Mouse (Mus musculus): ENCODE results near the gene Atxn7.
"Not testable (repeated sequence)": the region's sequence is repeated elsewhere in the genome, so short reads cannot be mapped to it uniquely, and the experiment has no call there.

Gene Atxn7

DNA sequence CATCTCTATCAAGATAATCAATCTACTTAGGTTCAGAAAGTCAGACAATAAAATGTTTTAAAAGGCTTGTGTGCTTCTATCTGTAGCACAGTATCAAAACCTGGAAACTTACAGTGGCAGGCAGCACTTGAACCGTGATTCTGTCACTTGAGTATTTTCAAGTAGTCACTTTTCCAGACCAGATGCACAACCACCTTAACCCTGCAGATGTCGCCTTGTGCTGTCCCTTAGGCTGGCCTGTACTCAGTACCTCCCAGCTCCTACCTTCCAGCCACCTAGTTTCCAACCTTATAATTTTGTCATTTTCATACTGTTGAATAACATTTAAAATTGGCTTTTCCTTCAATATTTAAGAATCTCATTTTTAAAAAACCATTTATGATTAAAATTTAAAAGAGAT lies 20.9 kb downstream of the Atxn7 start:
- DNase-seq (ENCODE audit: low read depth, low spot score): peak; percentile 39

DNA sequence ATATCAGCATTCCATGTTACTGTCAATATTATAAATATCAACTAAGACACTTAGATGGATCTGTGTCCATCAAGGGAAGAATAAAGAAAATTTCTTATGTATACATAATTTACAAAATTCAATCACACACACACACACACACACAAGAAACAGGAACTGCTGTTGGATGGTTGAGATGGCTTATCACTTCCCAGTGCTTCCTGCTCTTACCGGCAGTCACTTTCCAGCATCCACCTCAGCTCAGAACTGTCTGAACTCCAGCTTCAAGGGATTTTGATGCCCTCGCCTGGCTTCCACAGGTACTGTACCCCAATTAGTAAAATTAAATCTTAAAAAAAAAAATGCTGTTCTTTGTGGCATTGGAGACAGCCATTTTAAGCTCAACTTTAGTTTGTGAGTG lies 27.2 kb downstream of the Atxn7 start:
- no peak for DNase-seq (ENCODE audit: low read depth, low spot score)

DNA sequence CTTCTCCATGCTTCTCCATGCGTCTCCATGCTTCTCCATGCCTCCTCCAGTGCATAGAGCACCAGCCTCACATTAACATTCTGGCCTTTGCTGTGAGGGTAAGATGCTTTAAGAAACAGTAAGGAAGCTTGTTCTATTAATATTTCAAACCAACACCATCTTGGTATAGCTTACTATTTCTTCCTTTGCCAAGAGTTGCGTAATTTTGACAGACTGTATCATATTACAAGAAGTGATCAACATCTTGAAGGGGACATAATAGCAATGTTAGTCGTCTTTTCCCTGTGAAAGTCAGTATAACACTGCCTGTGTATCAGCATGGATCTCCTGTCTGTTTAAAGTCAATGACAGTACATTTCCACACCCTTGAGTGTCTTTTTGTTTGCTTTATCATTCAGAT lies 29.5 kb downstream of the Atxn7 start:
- DNase-seq (ENCODE audit: low read depth, low spot score): no peak

DNA sequence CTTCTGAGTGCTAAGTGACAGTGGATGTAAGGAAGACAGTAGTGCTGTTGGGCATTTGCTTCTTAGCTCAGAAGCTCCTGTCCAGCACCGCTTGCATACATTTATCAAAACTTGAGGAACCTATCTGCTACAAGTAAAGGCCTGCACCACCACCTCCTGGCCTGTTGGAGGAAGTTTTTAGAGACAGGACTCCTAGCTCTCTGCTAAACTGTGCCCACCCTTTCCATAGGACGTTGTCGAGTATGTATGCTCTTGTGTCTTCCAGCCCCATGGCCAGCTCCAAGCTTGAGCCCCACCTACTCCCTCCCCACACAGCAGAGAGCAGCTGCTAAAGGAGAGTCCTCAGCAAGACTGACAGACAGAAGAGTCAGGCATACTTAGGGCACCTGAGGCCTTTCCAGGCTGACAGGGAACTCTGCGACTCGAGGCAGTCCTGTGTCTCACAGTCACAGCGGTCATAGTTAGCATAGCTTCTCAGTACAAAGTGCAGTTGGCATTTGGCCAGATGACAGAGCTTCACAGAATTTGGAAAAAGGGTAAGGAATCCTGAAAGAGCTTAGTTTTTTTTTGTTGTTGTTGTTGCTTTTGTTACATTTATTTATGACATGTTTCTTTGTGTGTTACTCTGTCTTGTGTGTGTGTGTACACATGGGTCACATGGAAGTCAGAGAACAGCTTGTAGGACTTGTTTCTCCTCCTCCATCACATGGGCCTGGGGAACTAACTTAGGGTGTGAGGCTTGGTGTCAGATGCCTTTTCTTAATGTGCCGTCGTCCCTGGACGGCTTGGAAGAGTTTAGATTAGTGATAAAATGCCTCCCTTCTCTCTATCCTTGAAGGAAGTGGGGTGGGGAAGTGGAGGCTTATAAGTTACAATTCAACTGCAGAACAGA lies 34.2 kb downstream of the Atxn7 start:
- peak; percentile 24 for DNase-seq (ENCODE audit: low read depth, low spot score)

DNA sequence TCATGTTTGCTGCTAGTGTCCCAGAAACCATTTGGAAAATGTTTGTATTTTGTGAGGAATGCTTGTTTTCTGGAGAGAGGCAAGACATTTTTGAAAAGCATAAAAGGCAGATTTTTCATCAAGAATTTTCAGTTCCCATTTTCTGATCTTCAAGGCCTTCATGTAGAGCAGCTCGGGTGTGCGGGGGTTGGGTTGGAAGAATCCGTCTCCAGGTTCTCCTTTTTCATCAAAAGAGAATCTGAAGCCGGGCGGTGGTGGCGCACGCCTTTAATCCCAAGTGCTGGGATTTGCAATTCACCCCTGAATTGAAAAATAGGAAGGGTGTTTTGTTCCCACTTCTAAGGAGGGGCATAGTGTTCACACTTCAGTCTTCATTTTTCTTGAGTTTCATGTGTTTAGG lies 41.5 kb downstream of the Atxn7 start:
- DNase-seq (ENCODE audit: low read depth, low spot score): peak; percentile 32

DNA sequence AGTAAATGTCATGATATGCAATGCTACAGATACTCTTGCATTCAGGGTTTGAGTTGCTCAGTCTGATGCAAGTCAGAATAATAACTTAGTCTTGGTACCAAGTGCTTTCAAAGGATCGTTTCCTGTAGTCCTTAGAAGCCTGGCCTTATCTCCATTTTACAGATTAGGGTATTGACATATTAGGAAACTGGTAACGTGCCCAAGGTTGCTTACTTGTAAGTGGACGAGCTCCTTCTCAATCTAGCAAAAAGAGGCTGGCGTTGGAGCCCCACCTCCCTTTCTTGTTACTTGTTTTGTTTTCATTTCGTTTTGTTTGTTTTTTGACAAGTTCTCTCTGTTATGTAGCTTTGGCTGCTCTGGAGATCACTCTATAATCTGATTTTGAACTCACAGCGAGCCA lies 48.5 kb downstream of the Atxn7 start:
- no peak for DNase-seq (ENCODE audit: low read depth, low spot score)

DNA sequence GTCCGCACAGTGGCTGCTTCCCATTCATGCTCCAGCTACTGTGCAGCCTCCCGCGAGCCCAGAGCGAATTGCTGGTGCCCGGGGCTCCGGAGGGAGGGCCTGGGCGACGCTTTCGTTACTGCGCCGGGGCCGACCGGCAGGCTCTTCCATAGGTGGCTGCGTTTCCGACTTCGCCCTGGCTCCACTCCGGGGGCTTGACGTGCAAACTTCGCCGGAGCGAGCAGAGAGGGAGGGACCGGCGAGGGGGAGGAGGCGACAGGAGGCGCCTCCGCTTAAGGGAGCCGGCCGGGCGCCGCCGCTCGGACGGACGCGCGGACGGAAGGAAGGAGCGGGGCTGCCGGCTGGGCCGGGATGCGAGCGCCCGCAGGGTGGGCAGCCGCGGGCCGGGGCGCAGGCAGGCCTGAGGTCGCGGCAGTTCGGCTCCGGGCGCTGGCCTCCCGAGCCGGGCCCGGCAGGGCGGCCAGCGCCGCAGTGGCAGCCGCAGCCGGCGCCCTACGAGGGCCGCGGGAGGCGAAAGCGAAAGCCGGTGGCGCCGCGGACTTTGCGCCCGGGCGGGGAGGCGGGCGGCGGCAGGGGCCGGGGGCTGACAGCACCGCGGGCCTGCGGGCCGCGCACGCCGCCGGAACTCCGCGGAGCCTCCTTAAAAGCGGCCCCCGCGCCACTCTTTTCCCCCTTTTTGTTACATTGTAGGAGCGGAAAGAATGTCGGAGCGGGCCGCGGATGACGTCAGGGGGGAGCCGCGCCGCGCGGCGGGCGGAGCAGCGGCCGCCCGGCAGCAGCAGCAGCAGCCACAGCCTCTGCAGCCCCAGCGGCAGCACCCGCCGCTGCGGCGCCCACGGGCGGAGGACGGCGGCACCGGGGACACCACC lies 51.4 kb downstream of the Atxn7 start:
- DNase-seq (ENCODE audit: low read depth, low spot score): peak; percentile 84

DNA sequence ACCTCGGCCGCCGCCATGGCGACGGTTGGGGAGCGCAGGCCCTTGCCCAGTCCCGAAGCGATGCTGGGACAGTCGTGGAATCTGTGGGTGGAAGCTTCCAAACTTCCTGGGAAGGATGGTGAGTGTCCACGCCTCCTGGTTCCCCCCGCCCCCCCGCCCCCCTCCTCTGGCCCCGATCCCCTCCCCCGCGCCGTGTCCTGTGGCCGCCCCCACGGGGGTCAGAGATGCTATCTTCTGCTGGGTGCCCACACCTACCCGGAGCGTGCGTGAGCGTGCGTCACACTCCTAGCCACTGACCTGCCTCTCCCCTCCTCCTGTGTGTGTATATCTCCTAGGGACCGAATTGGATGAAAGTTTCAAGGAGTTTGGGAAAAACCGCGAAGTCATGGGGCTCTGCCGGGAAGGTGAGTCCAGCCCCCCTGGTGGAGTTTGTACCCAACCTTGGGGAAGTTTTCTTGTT lies 52.0 kb downstream of the Atxn7 start:
- DNase-seq (ENCODE audit: low read depth, low spot score): peak; percentile 48

DNA sequence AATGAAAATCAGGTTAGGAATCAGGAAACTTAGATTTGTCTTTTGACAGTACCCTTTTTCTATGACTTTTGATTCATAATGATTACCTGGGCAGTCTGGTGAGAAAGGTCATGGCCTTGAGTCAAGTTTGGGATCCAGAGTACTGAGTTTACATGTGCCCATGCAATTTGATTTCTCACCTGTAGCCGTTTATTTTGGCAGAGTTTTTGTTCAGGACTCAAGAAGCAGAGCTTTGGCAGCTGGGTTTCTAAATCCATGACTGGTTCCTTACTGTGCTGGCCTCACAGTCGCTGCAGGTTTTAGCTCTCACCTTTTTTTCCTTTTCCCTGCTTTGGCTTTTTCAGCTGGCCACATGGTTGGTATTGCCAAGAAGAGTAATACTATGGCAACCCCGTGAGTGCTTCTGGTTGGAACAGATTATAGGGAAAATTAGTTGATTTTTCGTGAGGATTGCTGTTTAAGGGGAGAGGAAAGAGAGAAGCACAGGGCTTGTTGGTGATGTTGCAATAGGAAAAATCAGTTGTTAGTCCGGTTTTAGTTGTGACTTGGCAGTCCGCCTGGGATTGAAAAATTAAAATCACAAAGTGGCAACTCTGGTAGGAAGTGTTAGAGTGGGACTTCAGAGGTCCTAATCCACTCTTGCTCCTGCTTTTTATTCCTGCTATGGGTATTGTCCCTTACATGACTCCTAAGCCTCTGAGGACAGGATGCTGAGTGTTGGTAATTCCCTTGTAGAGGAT lies 53.6 kb downstream of the Atxn7 start:
- no peak for DNase-seq (ENCODE audit: low read depth, low spot score)

DNA sequence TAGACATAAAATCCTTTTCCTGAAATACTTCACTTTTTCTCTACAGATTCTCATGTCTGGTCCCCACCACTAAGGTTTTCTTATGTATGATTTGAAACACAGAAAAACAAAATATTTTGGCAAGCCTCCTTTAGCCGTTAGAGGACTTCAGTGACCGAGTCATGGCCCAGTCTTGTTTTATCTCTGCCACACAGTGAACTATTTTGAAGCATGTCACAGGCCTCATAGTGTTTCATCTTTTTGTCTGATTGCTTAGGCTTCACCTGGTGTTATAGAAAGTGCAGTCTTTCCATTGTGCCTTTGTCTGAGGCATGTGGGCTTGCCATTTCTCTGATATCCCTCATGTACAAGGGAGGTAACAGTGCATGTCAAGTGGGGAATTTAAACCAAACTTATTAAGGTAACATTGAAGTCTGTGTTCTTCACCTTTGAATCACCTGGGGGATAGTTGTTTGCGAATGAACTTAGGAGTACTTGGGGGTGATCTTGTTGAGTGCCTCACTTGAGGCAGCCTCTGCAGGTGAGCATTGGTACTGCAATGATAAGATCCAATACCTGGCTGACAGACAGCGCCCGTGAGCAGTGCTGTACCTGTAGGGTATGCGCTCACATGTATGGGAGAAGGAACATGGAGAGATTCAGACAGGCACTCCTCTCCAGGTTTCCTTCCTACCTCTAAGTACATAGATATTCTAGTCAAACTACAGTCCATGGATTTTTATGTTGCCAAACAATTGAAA lies 58.1 kb downstream of the Atxn7 start:
- DNase-seq (ENCODE audit: low read depth, low spot score): peak; percentile 59

DNA sequence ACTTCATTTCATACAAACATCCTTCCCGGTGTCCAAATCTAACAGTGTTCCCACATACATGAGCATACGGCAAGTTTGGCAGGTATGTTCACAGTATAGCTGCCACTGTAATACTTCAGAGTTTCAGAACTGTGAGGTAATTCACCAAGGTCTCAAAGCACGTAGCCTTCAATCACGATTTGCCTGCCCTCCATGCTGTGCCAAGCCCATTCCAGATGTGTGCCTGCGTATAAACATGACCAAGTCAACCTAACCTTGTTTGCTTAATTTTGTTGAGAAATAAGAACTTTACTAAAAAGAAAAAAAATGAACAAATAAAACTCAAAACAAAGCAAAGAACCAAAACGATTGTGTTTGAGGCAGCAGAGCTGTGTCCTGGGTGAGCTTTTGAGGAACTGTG lies 60.0 kb downstream of the Atxn7 start:
- DNase-seq (ENCODE audit: low read depth, low spot score): no peak

DNA sequence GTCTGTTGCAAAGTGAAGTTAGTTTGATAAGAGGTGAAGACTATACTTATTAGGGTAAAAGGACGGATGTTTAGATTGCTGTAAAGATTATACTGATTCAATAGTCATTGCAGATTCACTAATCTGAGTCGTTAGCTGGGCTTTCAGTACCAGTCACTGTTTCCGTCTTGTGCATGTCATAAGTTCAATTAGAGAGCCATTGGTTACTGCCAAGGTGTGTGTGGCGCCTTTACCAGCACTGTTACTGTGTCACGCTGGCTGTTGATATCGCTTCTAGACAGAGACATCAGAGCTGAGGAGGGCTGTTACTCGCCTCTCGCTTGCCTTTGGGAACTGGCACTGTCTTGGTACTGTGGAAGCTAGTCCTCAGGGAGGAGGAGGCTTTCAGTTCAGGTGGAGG lies 64.6 kb downstream of the Atxn7 start:
- no peak for DNase-seq (ENCODE audit: low read depth, low spot score)

DNA sequence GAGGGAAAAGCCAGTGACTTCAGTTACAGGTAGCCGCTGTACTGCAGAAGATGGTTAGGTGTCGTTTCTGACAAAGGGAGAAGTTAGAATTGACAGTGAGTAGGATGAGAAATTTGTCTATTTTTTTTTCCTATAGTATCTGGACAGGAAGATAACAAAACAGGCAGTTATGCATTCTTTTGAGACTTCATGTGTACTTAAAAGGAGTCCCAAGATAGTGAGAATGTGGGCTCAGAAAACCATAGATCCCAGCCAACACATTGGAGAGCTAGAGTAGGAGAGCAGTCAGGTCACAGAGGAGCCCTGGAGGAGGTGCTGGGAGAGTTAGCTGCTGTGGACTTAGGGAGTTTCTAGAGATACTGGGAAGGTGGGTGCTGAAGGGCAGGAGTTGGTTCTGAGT lies 69.4 kb downstream of the Atxn7 start:
- no peak for DNase-seq (ENCODE audit: low read depth, low spot score)

DNA sequence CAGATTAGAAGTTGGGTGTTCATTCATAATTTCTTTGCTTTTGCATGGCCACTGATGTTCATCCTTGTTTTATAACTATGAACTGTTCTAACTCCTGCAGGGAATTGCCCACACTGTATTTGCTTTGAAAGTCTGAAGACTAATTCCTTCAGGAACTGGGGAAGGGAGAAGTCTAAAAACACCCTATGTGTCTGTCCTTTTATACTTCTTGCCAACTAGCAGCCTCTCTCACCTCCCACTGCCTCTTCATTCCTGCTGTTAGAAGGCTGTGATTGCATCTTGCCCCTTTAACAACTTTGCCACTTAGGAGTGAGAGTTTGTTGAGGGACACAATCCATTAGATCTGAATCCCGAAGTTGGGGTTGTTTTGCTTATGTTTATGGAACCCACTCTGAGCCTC lies 71.6 kb downstream of the Atxn7 start:
- DNase-seq (ENCODE audit: low read depth, low spot score): no peak

DNA sequence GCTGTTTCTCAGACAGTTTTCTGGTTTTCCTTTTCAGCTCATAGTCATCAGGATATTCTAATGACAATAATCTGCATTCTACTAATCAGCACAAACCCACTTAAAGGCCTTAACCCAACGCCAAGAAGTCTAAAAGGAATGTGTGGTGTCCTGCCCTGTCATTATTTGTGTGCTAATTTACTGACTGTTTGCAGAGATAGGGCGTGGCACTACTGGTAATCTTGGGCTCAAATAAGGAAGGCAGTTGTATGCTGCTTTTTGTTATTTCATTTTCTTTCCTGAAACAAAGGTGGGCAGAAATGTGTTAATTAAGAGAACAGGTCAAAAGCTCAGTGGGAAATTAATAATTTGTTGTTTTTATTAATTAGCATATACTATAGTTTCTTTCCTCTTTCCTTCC lies 75.1 kb downstream of the Atxn7 start:
- no peak for DNase-seq (ENCODE audit: low read depth, low spot score)

DNA sequence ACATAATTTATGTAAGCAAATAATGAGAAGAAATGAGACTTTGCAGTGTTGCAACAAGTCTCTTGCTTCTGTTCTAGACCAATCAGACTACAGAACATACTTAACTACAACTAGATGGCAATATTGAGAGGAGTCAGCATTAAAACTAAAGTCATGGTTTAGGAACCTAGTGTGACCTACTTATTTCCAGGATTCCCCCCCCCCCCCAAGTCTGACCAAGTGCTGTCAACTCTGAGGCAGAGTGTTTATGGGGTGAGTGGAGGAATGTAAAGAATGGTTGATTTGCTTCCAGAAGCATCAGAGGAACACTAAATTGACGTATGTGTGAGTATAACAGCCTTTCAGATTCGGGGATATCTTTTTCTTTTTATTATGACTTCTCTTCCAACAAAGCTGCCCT lies 77.0 kb downstream of the Atxn7 start:
- DNase-seq (ENCODE audit: low read depth, low spot score): no peak

DNA sequence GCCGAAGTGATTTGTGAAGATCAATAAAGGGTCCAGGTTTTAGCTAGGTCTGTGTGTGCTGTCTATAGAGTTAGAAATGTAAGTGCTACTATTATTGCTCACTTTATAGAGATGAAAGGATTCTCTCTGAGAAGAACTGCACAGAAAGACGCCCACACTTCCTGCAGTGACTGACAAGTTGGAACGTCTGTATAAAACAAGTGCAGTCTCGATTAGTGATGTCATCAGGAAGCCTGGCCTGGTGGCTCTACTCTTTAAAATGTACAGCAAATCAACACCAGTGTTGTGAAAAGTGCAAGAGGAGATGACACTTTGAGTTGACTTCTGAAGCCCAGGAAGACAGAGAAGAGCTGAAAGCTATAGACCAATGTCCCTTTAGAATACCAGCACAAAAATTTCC lies 81.1 kb downstream of the Atxn7 start:
- no peak for DNase-seq (ENCODE audit: low read depth, low spot score)

DNA sequence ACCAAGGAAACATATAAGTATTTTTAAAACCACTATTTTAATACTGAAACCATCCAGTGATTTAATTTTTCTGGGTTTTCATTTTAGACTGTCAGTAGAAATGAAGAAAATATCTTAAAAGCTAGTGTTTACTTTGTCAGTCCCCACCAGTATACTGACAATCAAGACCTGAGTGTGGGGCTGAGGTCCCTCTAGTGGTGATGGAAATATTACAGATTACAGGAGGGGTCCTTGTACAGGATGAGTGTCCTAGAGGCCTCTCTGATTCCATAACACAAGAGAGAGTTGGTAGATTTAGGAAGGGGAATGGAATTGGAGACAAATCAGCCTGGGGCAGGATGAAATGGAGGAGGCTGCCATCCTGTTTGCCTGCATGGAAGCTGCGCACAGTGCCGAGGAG lies 93.1 kb downstream of the Atxn7 start:
- peak; percentile 61 for DNase-seq (ENCODE audit: low read depth, low spot score)

DNA sequence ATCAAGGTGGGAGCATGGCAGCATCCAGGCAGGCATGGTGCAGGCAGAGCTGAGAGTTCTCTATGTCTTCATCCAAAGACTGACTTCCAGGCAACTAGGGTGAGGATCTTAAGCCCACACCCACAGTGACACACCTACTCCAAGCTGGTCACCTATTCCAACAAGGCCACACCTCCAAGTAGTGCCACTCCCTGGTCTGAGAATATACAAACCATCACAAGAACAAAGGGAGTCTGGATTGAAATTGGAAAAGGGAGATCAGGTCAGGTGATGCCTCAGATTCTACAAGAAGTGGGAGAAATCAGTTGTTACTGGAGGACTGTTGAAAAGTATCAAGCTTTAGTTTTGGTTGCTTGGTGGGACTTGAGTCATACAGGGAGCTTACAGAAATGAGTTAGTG lies 98.4 kb downstream of the Atxn7 start:
- not testable (repeated sequence) for DNase-seq (ENCODE audit: low read depth, low spot score)

DNA sequence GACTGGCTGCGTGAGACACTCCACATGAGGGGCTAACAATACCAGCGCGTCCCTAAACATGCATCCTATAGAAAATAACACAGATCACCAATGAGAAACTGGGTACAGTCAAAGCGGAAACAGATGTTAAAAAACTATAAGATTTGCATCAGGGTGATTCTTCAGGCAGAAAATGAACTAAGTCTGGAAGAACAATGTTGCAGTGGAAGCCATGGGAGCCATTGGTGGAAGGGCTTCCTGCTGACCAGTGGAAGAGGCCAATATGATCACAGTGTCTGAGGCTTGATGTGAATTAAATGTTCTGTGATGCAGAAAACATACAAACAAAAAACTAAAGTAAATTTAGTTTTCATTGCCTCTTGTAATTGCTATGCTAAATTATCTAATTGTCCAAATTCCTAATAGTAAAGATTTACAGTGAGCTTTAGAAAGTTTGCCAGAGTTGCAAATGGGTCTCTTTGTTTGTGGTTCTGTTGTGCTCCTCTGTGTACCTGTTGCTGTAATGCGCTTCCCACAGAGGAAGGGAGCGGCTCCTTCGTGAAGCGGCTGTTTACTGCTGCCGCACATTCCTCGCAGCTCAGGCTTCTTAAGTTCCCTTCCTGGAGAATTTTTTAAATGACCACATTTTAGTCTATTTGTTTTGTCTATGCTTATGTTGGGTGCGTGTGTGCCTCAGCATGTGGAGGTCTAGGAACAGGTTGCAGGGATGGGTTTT lies 101.4 kb downstream of the Atxn7 start:
- no peak for DNase-seq (ENCODE audit: low read depth, low spot score)

DNA sequence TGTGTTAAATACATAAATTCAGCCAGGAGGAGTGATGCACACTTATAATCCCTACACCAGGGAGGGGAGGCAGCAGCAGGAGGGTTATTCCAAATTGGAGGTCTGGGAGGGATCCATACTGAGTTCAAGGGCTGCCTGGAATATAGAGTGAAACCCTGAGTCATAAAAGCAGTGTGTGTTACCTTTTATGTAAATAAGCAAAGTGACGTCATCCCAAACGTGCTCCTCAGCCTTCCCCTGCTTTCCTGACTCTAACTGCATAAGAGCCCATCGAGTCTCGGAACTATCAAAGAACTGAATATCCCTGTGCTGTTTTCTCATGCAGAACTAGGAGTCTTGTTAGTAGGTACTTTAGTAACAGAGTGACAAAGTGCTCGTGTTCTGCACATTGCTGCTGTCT lies 102.1 kb downstream of the Atxn7 start:
- no peak for DNase-seq (ENCODE audit: low read depth, low spot score)
